ENCODE assay signal across 8 mouse cellular contexts in the genomic region with DNA sequence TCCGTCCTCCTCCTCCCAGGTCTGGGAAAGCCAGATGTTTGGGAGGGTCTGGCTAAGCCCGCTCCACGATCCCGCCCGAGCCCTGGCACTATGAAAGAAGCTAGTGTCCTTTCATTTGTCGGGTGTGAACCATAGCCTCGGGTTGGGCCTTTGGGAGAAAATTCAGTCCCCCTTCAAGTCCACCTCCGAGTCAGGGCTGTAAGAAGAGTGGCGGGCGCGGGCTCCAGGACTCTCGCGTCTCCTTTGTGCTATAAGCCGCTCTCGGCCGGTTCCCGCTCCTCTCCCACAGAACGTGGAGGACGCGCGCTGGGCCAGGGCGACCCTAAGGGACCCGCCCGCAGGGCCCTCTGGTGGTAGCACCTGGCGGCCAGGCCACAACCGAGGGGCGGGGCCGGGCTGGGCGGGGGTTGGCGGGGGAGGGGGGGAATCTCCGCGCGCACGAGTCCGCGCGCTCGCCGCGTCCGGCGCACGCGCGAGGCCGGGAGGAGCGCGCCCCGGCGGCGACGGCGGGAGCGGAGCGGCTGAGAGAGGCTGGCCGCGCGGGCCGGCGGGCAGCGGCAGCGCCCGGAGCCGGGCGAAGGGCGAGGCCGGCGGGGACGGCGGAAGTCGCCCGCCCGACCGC. TPM values are rescaled to one million over a fixed set of nuclear protein-coding genes. Genes with fewer than 3 reads are reported as not detected.
A peak's percentile ranks its signal among the peaks of the same experiment; 100 is the strongest.
DNase-seq lines count a peak whose midpoint lies in the region; ATAC-seq and TF ChIP-seq lines count a peak whose summit lies in the region.

Gene Mpp6, plus strand, starts transcription at position 485 of the 622 bp plus-strand sequence.

- intact Hi-C loops in heart, postnatal 10 days (cut with DNase I), result loop anchor here (1.0 to 5.0 kb wide), 3 partner anchors 180 to 593 kb away; no protein-coding TSS in a partner anchor

- H3K9ac ChIP-seq in ES-Bruce4 (ENCODE audit: low read depth, poor library complexity, severe bottlenecking), result peak within 1 kb of the TSS; percentile 98
- peak within 1 kb of the TSS; percentile 90 for H3K9ac ChIP-seq in forebrain, embryonic 14.5 days (ENCODE audit: low read length)
- peak within 1 kb of the TSS; percentile 85 for H3K9ac ChIP-seq in neural tube, embryonic 15.5 days (replicated peaks)

- no peaks in the 10 kb centered on the region for H3K36me3 ChIP-seq in ES-Bruce4 (ENCODE audit: control insufficient read depth, insufficient read depth, low read length, poor library complexity, severe bottlenecking)
- H3K36me3 ChIP-seq in forebrain, embryonic 14.5 days (ENCODE audit: control insufficient read depth, insufficient read depth, low read length), result no peaks in the 10 kb centered on the region
- H3K36me3 ChIP-seq in neural tube, embryonic 15.5 days, result no peaks in the 10 kb centered on the region

- no peak within 1 kb of the TSS for H3K27ac ChIP-seq in ES-Bruce4 (ENCODE audit: insufficient read depth, low read length)
- peak within 1 kb of the TSS; percentile 86 for H3K27ac ChIP-seq in forebrain, embryonic 14.5 days (ENCODE audit: low read depth, low read length)
- H3K27ac ChIP-seq in neural tube, embryonic 15.5 days (replicated peaks), result peak within 1 kb of the TSS; percentile 92

- no peak for TF ChIP-seq POLR2A in ES-Bruce4 (IDR thresholded peaks at IDR 0.05; ENCODE audit: insufficient read depth, low read length)
- TF ChIP-seq POLR2A in lung, adult 2 months (IDR thresholded peaks at IDR 0.05; ENCODE audit: borderline replicate concordance, extremely low read depth, low read depth, low read length), result no peak

- peak within 1 kb of the TSS; percentile 91 for H3K4me3 ChIP-seq in ES-Bruce4 (ENCODE audit: low read depth, low read length)
- H3K4me3 ChIP-seq in forebrain, embryonic 14.5 days (ENCODE audit: low read depth, low read length), result peak within 1 kb of the TSS; percentile 86
- peak within 1 kb of the TSS; percentile 54 for H3K4me3 ChIP-seq in lung, adult 2 months (replicated peaks; ENCODE audit: extremely low read depth, low read depth, low read length)
- H3K4me3 ChIP-seq in neural tube, embryonic 15.5 days (replicated peaks), result peak within 1 kb of the TSS; percentile 73

- no peaks in the 10 kb centered on the region for H3K9me3 ChIP-seq in ES-Bruce4 (replicated peaks; ENCODE audit: control insufficient read depth, insufficient read depth, low read length, poor library complexity, severe bottlenecking)
- H3K9me3 ChIP-seq in forebrain, embryonic 14.5 days (replicated peaks; ENCODE audit: control insufficient read depth, low read length), result no peaks in the 10 kb centered on the region
- no peaks in the 10 kb centered on the region for H3K9me3 ChIP-seq in neural tube, embryonic 15.5 days (replicated peaks)

- no peaks in the 10 kb centered on the region for H3K4me1 ChIP-seq in ES-Bruce4 (ENCODE audit: control insufficient read depth, insufficient read depth, low read length)
- H3K4me1 ChIP-seq in forebrain, embryonic 14.5 days (ENCODE audit: control insufficient read depth, insufficient read depth, low read length), result peaks cover 10% of the 10 kb centered on the region; the same call in 1 of the 2 replicates
- H3K4me1 ChIP-seq in lung, adult 2 months (ENCODE audit: control insufficient read depth, insufficient read depth, low read length), result peaks cover 3% of the 10 kb centered on the region; the same call in 1 of the 2 replicates
- peaks cover 25% of the 10 kb centered on the region for H3K4me1 ChIP-seq in neural tube, embryonic 15.5 days

- H3K27me3 ChIP-seq in ES-Bruce4 (ENCODE audit: control insufficient read depth, insufficient read depth, low read length, poor library complexity, severe bottlenecking), result peaks cover 2% of the 10 kb centered on the region; the same call in 1 of the 2 replicates
- H3K27me3 ChIP-seq in forebrain, embryonic 14.5 days (replicated peaks; ENCODE audit: control insufficient read depth, insufficient read depth, low read length), result no peaks in the 10 kb centered on the region
- H3K27me3 ChIP-seq in neural tube, embryonic 15.5 days (replicated peaks), result no peaks in the 10 kb centered on the region

- no peak for TF ChIP-seq EP300 in ES-Bruce4 (IDR thresholded peaks at IDR 0.05; ENCODE audit: insufficient read depth, low read depth, low read length)

- H3K4me2 ChIP-seq in forebrain, embryonic 14.5 days (ENCODE audit: low read length), result peak within 1 kb of the TSS; percentile 76
- peak within 1 kb of the TSS; percentile 90 for H3K4me2 ChIP-seq in neural tube, embryonic 15.5 days

- under 1% methylated on average over 35 of the region's 74 CpGs for WGBS in forebrain, embryonic 14.5 days
- under 1% methylated on average over 74 of the region's 74 CpGs for WGBS in large intestine, adult 2 months
- WGBS in lung, adult 2 months, result under 1% methylated on average over 72 of the region's 74 CpGs
- 0% methylated on average over 48 of the region's 74 CpGs for WGBS in neural tube, embryonic 15.5 days

- DNase-seq in cerebellum, adult 11 months, result peak; percentile 82
- peak; percentile 89 for DNase-seq in forebrain, embryonic 14.5 days (ENCODE audit: low spot score)
- DNase-seq in heart, postnatal 10 days, result peak; percentile 89 to 90
- DNase-seq in large intestine, adult 2 months (ENCODE audit: low read depth, low spot score), result no peak
- peak; percentile 76 for DNase-seq in lung, adult 2 months
- DNase-seq in testis, postnatal 14 days (ENCODE audit: low spot score), result peak; percentile 86

- peak; percentile 8 for TF ChIP-seq CTCF in ES-Bruce4 (IDR thresholded peaks at IDR 0.05; ENCODE audit: low read depth, low read length)
- TF ChIP-seq CTCF in lung, adult 2 months (IDR thresholded peaks at IDR 0.05; ENCODE audit: insufficient read depth, low read length), result no peak

- ATAC-seq in forebrain, embryonic 14.5 days, result peak; percentile 88
- ATAC-seq in neural tube, embryonic 15.5 days (ENCODE audit: low FRiP score), result peak; percentile 93

RNA-seq across cellular contexts. Expression of gene Mpp6, which starts in this region (rescaled TPM):
- polyA plus RNA-seq in ES-Bruce4 (2011; ENCODE audit: insufficient read depth, insufficient read length, low read depth, missing spikeins), result 68.1 and 77.8 TPM in 2 replicates
- 61.2 and 68.9 TPM in 2 replicates for polyA plus RNA-seq in forebrain, embryonic 14.5 days (2014; fragmentation: Nextera tagmentation; extraction: Ambion mirVana)
- 10 to 100 TPM; 59.8 to 62.1 TPM for total RNA-seq in heart, postnatal 10 days (2021)
- polyA plus RNA-seq in large intestine, adult 2 months (2012; rRNA removed), result 10.3 and 11.1 TPM in 2 replicates
- 3.1 and 3.5 TPM in 2 replicates for polyA plus RNA-seq in lung, adult 2 months (2012; rRNA removed)
- 66.3 and 72.0 TPM in 2 replicates for polyA plus RNA-seq in neural tube, embryonic 15.5 days (2015; fragmentation: Nextera tagmentation; extraction: Ambion mirVana)
